Mouse (Mus musculus) C3H10T1/2 (cell line): ENCODE results near the gene Slc30a10. TPM values are rescaled to one million over a fixed set of nuclear protein-coding genes. Genes with fewer than 3 reads are reported as not detected.

Experiments
- polyA plus RNA-seq, 2 experiments: library from polyadenylated mRNA; unstranded; fragments of >200 nt; fragmentation: generic; extraction: Trizol; gene quantifications; one replicate each; pipeline ENCODE4 v1.2.1; 2012; ENCODE audit warnings: missing spikeins in 2 of 2

Slc30a10 gene
- polyA plus RNA-seq: not detected

GRCm38 (mm10) chr1:185454575-185454954 lies at the start of gene Slc30a10:
Gene Slc30a10 (plus strand): TSS chr1:185454848.

Other genes starting within 250 kb of the Slc30a10 start
- gene Iars2, start 125.5 kb upstream of the Slc30a10 start, polyA plus RNA-seq: 10 to 100 TPM in 1 of 2 experiments, 1 to 10 TPM in 1; 1.7 to 12.2 TPM
- gene Bpnt1, start 122.7 kb upstream of the Slc30a10 start, polyA plus RNA-seq: 1 to 10 TPM; 3.7 to 7.9 TPM
- gene Eprs, start 91.8 kb upstream of the Slc30a10 start, polyA plus RNA-seq: 10 to 100 TPM in 1 of 2 experiments, 1 to 10 TPM in 1; 6.9 to 24.9 TPM